Mouse (Mus musculus) MEL (cell line): ENCODE results near the gene Ppp1r37.

Experiments used
- HCFC1 ChIP-seq: IDR thresholded peaks from 2 replicates; pipeline ENCODE4 v1.6.1; 2012; ENCODE audit warnings: low read depth, mild to moderate bottlenecking, inconsistent platforms, low read length, improper control_type of control experiment, moderate library complexity
- MAFK ChIP-seq: IDR thresholded peaks from 2 replicates; pipeline ENCODE4 v1.6.1; 2011; ENCODE audit warnings: low read depth, mild to moderate bottlenecking, low read length, improper control_type of control experiment, borderline replicate concordance
- POLR2A ChIP-seq, 2 experiments: IDR thresholded peaks; 2 replicates each; pipeline ENCODE4 v1.6.1; 2011 to 2012; ENCODE audit warnings: low read length in 2 of 2, mild to moderate bottlenecking in 2 of 2, control low read depth in 1 of 2, improper control_type of control experiment in 1 of 2, low read depth in 1 of 2, moderate library complexity in 1 of 2; ENCODE audit not compliant: control insufficient read depth in 1 of 2, insufficient read depth in 1 of 2, poor library complexity in 1 of 2

DNA sequence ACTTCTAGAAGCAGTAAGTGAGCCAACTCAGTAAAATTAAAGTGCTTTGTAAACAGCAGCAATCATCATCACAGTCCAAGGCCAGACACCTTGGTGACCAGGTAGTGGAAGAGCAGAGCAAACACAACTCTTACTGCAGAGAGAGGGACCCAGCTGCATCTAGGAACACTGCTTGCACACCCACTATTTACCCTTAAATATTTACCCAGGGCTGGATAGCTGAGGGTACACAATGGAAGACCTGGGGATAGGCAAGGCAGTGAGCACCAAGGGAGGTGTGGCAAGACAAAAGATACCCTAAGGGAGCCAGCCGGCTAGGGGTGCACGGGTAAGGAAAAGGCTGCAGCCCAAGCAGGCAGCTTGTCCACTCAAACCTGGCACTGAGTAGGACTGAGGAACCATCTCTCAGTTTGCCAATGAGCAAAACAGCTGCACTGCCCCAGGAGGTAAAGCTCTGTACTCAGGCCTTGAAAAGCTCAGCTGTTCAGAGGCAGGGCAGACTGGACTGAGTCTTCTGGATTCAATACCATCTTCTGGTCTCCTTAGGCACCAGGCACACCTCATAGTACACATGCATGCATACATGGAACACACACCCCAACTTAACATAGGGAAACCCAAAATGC lies 15.4 kb downstream of the Ppp1r37 start:
- TF ChIP-seq HCFC1, result no peak
- no peak for TF ChIP-seq MAFK
- TF ChIP-seq POLR2A (IDR thresholded peaks at IDR 0.05; ENCODE audit: control insufficient read depth in 1 of 2, insufficient read depth in 1 of 2, low read depth in 1 of 2, low read length in 2 of 2, poor library complexity in 1 of 2), result no peak
